Comparison of ENCODE assay signal across 26 mouse cellular contexts in genomic region chr10:26178356-26178755, GRCm38 (mm10). TPM values are rescaled to one million over a fixed set of nuclear protein-coding genes. Genes with fewer than 3 reads are reported as not detected.
A peak's percentile ranks its signal among the peaks of the same experiment; 100 is the strongest.
DNase-seq lines count a peak whose midpoint lies in the region; ATAC-seq and TF ChIP-seq lines count a peak whose summit lies in the region.
"Had no signal": no experiment of that assay in that cellular context is flagged by ENCODE, and none has a peak within 500 bp of the region (broad histone marks: within the 10 kb centered on the region; RNA-seq: fewer than 3 reads in every experiment).

No protein-coding gene starts in this region.

- H3K36me3 ChIP-seq in hindbrain, postnatal 0 days (ENCODE audit: insufficient read depth, low read length), result no peaks in the 10 kb centered on the region
- H3K36me3 ChIP-seq in hindbrain, embryonic 12.5 days, result no peaks in the 10 kb centered on the region
- H3K36me3 ChIP-seq: embryonic facial prominence, embryonic 12.5 days had no signal

- H3K4me2 ChIP-seq in hindbrain, postnatal 0 days (ENCODE audit: low read depth, low read length), result no peak overlapping the region
- no peak overlapping the region for H3K4me2 ChIP-seq in hindbrain, embryonic 12.5 days (replicated peaks)
- H3K4me2 ChIP-seq: embryonic facial prominence, embryonic 12.5 days; hindbrain, embryonic 14.5 days had no signal

- no peak for ATAC-seq in hindbrain, postnatal 0 days
- no peak for ATAC-seq in hindbrain, embryonic 12.5 days (ENCODE audit: low FRiP score)
- no peak for ATAC-seq in megakaryocyte progenitor cell, adult 5-6 weeks (replicated peaks; ENCODE audit: poor library complexity)
- ATAC-seq in granulocyte monocyte progenitor cell, adult 5-6 weeks (replicated peaks; ENCODE audit: poor library complexity, severe bottlenecking), result no peak
- ATAC-seq: midbrain, embryonic 16.5 days had no signal

- TF ChIP-seq CTCF in hindbrain, postnatal 0 days (IDR thresholded peaks at IDR 0.05; ENCODE audit: low read depth), result no peak

- H3K9ac ChIP-seq in hindbrain, postnatal 0 days (replicated peaks; ENCODE audit: low read length), result no peak overlapping the region
- no peak overlapping the region for H3K9ac ChIP-seq in hindbrain, embryonic 12.5 days
- H3K9ac ChIP-seq: embryonic facial prominence, embryonic 12.5 days; hindbrain, embryonic 14.5 days had no signal

- no peak overlapping the region for H3K27ac ChIP-seq in hindbrain, postnatal 0 days
- no peak overlapping the region for H3K27ac ChIP-seq in hindbrain, embryonic 12.5 days
- H3K27ac ChIP-seq: embryonic facial prominence, embryonic 12.5 days; heart, adult 2 months; hindbrain, embryonic 14.5 days; kidney, postnatal 0 days had no signal

- no peak overlapping the region for H3K4me3 ChIP-seq in hindbrain, postnatal 0 days (ENCODE audit: low read length)
- H3K4me3 ChIP-seq in hindbrain, embryonic 12.5 days, result no peak overlapping the region
- H3K4me3 ChIP-seq: embryonic facial prominence, embryonic 12.5 days; heart, adult 2 months had no signal

- no peaks in the 10 kb centered on the region for H3K27me3 ChIP-seq in hindbrain, postnatal 0 days (ENCODE audit: insufficient read depth, low read length)
- no peaks in the 10 kb centered on the region for H3K27me3 ChIP-seq in hindbrain, embryonic 12.5 days
- H3K27me3 ChIP-seq: embryonic facial prominence, embryonic 12.5 days had no signal

- no peaks in the 10 kb centered on the region for H3K9me3 ChIP-seq in hindbrain, postnatal 0 days (ENCODE audit: low read length)
- no peaks in the 10 kb centered on the region for H3K9me3 ChIP-seq in hindbrain, embryonic 12.5 days (replicated peaks)
- H3K9me3 ChIP-seq: embryonic facial prominence, embryonic 12.5 days had no signal

- 57% methylated on average over 3 of the region's 3 CpGs for WGBS in hindbrain, postnatal 0 days
- 88% methylated on average over 3 of the region's 3 CpGs for WGBS in hindbrain, embryonic 12.5 days

- no peaks in the 10 kb centered on the region for H3K4me1 ChIP-seq in hindbrain, postnatal 0 days (ENCODE audit: insufficient read depth, low read length)
- H3K4me1 ChIP-seq in hindbrain, embryonic 12.5 days, result no peaks in the 10 kb centered on the region
- H3K4me1 ChIP-seq: embryonic facial prominence, embryonic 12.5 days had no signal

- peak; percentile 49 to 66 for DNase-seq in cerebellum, postnatal 10 days
- no peak for DNase-seq in cerebellum, postnatal 36 days
- peak; percentile 7 for DNase-seq in hindbrain, postnatal 0 days (ENCODE audit: low spot score)
- DNase-seq in right cerebral cortex, postnatal 4 days, result peak; percentile 35
- no peak for DNase-seq in right cerebral cortex, adult 2 months (ENCODE audit: low spot score in 2 of 2)
- DNase-seq: adrenal gland, postnatal 10 days; cerebellum, adult 9-11 months; gastrocnemius, postnatal 10 days; heart, adult 2 months; heart, postnatal 36 days; kidney, adult 2 months; lung, postnatal 4 days; thymus, postnatal 14 days had no signal

RNA-seq across cellular contexts. Expression of gene Samd3, which starts 51.2 kb away (rescaled TPM):
- total RNA-seq in hindbrain, postnatal 0 days (2014; rRNA removed), result 1.4 and 2.1 TPM in 2 replicates
- 1.8 and 2.1 TPM in 2 replicates for polyA plus RNA-seq in hindbrain, postnatal 0 days (2015; fragmentation: Nextera tagmentation; extraction: Ambion mirVana)
- polyA plus RNA-seq in hindbrain, embryonic 12.5 days (2016; fragmentation: Nextera tagmentation; extraction: Ambion mirVana), result 0.35 TPM in 1 of 2 replicates, not detected in the other
- 0.07 TPM in 1 of 2 replicates, not detected in the other for total RNA-seq in megakaryocyte progenitor cell, adult 5-6 weeks (2015)
- total RNA-seq in megakaryocyte progenitor cell, adult 5-6 weeks (2017), result 0.83 TPM in 1 of 2 replicates, not detected in the other
- not detected in 2 replicates for total RNA-seq in granulocyte monocyte progenitor cell, adult 5-6 weeks (2014; fragmentation: Nextera tagmentation)
- not detected in 2 replicates for total RNA-seq in granulocyte monocyte progenitor cell, adult 5-6 weeks (2017)
- total RNA-seq: adrenal gland, postnatal 10 days; gastrocnemius, postnatal 10 days; heart, adult 2 months; heart, postnatal 36 days had no signal
- polyA plus RNA-seq: heart, embryonic 14.5 days; intestine, embryonic 14.5 days; kidney, postnatal 0 days; limb, embryonic 11.5 days; liver, embryonic 16.5 days; neural tube, embryonic 14.5 days; testis, adult 2 months had no signal

Comparison
In these comparisons a context has a peak if more than half of its experiments do, and no peak if none do; other contexts are left out.
1. DNase-seq: peak in cerebellum, postnatal 10 days (2 of 2), hindbrain, postnatal 0 days (single experiment) and right cerebral cortex, postnatal 4 days (single experiment); none in cerebellum, postnatal 36 days (0 of 2) and right cerebral cortex, adult 2 months (0 of 2).